Mouse (Mus musculus) lung, postnatal 36 days (tissue): ENCODE measurements around the gene Mfap4.

Source experiments
- DNase-seq: peaks from one replicate; pipeline ENCODE4 v3.0.0; 2022; ENCODE audit warnings: mixed read lengths

The Mfap4 gene

GRCm38 (mm10) chr11:61484613-61485540, at the start of gene Mfap4:
Gene Mfap4 (plus strand): TSS chr11:61485431.
- peak; percentile 40 for DNase-seq

- DNase-seq, result no peak
These were observed 48.9 kb upstream of the Mfap4 start for GRCm38 (mm10) chr11:61436298-61436697.

- DNase-seq, result no peak
These were observed 46.1 kb upstream of the Mfap4 start for GRCm38 (mm10) chr11:61439170-61439569.

- no peak for DNase-seq
These were observed 44.8 kb upstream of the Mfap4 start for GRCm38 (mm10) chr11:61440416-61440815.

- DNase-seq, result no peak
These were observed 43.6 kb upstream of the Mfap4 start for GRCm38 (mm10) chr11:61441670-61442069.

- no peak for DNase-seq
These were observed 41.4 kb upstream of the Mfap4 start for GRCm38 (mm10) chr11:61443807-61444206.

- no peak for DNase-seq
These were observed 37.9 kb upstream of the Mfap4 start for GRCm38 (mm10) chr11:61447296-61447695.

- no peak for DNase-seq
These were observed 37.2 kb upstream of the Mfap4 start for GRCm38 (mm10) chr11:61448041-61448440.

GRCm38 (mm10) chr11:61448599-61449225, 36.5 kb upstream of the Mfap4 start:
- DNase-seq, result peak; percentile 53

- DNase-seq, result no peak
These were observed 35.5 kb upstream of the Mfap4 start for GRCm38 (mm10) chr11:61449499-61450292.

- DNase-seq, result no peak
These were observed 21.2 kb upstream of the Mfap4 start for GRCm38 (mm10) chr11:61464071-61464470.

GRCm38 (mm10) chr11:61465422-61465821, 19.8 kb upstream of the Mfap4 start:
- DNase-seq, result no peak

GRCm38 (mm10) chr11:61468534-61468933, 16.7 kb upstream of the Mfap4 start:
- peak; percentile 36 for DNase-seq

GRCm38 (mm10) chr11:61469317-61469917, 15.8 kb upstream of the Mfap4 start:
- peak; percentile 54 for DNase-seq

- DNase-seq, result no peak
These were observed 14.4 kb upstream of the Mfap4 start for GRCm38 (mm10) chr11:61470880-61471279.

GRCm38 (mm10) chr11:61473630-61474029, 11.6 kb upstream of the Mfap4 start:
- DNase-seq, result no peak

GRCm38 (mm10) chr11:61476786-61477382, 8.3 kb upstream of the Mfap4 start:
- peak; percentile 51 for DNase-seq

GRCm38 (mm10) chr11:61477566-61478508, 7.4 kb upstream of the Mfap4 start:
- no peak for DNase-seq

GRCm38 (mm10) chr11:61478788-61479187, 6.4 kb upstream of the Mfap4 start:
- DNase-seq, result no peak

- no peak for DNase-seq
These were observed 3.8 kb upstream of the Mfap4 start for GRCm38 (mm10) chr11:61481239-61482090.
